Mouse (Mus musculus) activated CD4-positive, CD25-positive, alpha-beta regulatory T cell, adult 4 months (primary cell): ENCODE data around the gene Phpt1. TPM values are rescaled to one million over a fixed set of nuclear protein-coding genes. Genes with fewer than 3 reads are reported as not detected.
"Not testable (repeated sequence)": the region's sequence is repeated elsewhere in the genome, so short reads cannot be mapped to it uniquely, and the experiment has no call there.

Experiments used
- ATAC-seq: one replicate; pipeline ENCODE4 v1.8.0; 2017
- polyA plus RNA-seq, 2 experiments: library from polyadenylated mRNA; unstranded; fragments of 100-300 nt; shearing (Covaris generic); gene quantifications; one replicate each; pipeline ENCODE4 v1.2.1; 2017

The Phpt1 gene
- polyA plus RNA-seq, 2 experiments from 2014 or later, result 55.3 to 61.6 TPM

DNA sequence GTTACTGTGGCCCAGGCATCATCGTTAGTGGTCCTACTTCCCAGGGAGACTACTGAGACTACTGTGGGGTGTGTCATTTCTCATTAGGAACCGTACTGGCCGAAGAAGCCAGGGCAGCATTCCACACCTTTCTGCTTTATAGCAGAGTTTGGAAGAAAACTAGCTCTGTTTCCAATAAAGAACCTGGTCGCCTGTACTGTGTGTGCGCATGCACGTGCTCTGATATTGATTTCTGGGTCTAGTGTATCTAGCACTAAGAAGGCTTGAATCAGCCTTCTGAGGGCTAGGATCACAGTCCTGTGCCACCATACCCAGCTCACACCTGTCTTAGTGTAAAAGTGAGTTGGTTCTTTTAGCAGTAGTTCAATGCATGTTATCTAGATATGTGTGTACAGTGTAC, 16.2 kb downstream of the Phpt1 start:
- no peak for ATAC-seq

DNA sequence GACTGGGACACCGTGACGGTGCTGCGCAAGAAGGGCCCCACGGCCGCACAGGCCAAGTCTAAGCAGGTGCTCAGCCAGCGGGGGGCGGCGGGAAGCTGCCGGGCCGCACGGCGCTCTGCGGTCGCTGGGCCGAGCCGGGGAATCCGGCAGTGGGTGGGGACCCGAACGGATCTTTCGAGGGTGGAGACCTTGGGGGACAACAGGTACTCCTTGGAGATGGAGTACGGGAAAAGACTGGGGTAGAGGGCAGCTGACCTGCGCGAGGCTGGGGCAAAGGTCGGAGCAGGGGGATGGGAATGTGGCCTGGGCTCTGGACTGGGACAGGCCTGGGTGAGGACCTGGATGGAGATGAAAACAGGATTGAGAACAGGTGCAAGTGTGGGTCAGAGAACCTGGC, 17.1 kb downstream of the Phpt1 start:
- ATAC-seq, result peak; percentile 55

DNA sequence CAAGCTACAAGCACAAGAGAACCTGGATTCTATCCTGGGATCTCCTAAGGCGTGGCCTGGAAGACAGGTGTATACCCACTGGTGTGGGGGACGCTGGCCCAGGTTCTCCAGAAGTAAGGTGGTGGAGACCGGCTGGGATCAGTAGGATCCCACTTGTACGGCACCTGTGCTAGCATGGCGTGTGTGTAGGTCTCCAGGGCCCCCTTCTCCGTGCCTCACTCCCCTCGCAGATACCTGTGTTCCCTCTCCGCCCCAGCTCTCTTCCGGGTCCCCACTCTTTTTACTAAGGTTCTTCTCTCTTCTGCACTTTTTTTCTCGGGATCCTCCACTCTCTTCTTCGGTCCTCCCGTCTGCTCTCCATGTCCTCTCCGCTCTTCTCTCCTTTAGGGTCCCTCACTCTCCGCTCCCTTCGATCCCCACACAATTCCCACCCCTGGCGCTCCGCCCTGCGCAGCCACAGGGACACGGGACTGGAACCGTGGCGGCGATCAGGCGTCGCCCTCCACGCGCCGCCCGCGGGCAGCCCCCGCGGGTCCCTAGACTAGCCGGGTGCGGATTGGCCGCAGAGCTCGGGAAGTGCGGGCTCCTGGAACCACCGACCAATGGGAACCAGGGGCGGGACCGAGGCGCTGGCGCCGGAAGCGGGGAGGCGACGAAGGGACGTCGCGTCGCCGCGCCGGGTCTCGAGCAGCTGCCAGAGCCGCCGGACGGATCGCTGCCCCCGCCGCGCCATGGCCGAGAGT, 17.6 kb downstream of the Phpt1 start, which contains the start of gene Edf1:
Gene Edf1, plus strand, starts transcription at position 627 of the 743 bp plus-strand sequence.
- ATAC-seq, result peak; percentile 95

DNA sequence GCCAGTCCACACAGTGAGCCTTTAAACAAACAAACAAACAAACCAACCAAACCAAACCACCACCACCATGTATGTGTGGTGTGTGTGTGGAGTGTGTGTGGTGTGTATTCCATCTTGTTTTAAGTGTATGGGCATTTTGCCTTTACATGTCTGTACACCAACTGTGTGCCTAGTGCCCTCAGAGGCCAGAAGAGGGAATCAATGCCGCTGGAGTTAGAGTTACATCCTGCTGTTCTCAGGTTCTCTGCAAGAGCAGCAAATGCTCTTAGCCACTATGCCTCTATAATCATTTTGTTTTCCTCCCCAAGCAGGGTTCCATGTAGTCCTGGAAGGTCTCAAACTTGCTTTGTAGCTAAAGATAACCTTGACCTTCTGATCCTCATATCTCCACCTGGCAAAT, 18.7 kb downstream of the Phpt1 start:
- ATAC-seq, result no peak

DNA sequence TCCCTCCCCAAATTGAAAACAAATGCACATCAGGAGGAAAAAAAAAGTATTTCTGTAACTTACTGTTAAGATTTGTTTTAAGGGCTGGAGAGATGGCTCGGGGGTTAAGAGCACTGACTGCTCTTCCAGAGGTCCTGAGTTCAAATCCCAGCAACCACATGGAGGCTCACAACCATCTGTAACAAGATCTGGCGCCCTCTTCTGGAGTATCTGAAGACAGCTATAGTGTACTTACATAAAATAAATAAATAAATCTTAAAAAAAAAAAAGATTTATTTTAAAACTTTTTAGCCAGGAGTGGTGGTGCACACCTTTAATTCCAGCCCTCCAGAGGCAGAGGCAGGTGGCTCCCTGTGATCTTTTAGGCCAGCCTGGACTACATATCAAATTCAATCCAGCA, 19.5 kb downstream of the Phpt1 start:
- ATAC-seq, result not testable (repeated sequence)

DNA sequence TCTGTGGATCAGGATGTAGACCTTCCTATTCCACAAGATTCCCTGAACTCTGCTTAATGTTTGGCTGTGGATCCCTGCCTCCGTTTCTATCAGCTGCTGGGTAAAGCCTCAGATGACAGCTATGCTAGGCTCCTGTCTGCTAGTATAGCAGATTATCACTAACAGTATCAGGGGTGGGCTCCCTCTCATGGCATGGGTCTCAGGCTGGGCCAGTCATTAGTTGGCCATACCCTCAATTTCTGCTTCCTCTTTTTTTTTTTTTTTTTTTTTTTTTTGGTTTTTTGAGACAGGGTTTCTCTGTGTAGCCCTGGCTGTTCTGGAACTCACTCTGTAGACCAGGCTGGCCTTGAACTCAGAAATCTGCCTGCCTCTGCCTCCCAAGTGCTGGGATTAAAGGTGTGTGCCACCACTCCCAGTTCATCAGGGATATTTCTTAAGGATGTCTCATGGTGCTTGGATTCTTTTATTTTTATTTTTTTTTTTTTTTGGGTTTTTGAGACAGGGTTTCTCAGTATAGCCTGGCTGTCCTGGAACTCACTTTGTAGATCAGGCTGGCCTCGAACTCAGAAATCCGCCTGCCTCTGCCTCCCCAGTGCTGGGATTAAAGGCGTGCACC, 21.7 kb downstream of the Phpt1 start:
- not testable (repeated sequence) for ATAC-seq

DNA sequence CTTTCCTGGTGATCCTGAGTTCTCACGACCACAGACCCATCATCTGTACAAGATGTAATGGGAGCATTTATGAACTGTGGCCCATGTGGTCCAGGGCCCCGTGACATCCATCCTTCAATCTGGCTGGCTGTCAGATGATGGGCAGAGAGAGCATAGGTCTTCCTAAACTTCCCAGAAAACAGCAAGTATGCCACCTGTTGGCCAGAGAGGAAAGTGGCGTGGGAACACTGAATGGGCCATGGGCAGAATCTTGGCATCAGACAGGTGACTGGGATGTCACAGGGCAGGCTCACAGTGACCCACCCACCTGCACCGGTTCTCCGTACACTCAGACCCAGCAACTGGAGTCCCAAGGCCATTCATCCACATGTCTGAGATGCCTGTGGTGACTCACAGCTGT, 23.8 kb downstream of the Phpt1 start:
- ATAC-seq, result no peak

DNA sequence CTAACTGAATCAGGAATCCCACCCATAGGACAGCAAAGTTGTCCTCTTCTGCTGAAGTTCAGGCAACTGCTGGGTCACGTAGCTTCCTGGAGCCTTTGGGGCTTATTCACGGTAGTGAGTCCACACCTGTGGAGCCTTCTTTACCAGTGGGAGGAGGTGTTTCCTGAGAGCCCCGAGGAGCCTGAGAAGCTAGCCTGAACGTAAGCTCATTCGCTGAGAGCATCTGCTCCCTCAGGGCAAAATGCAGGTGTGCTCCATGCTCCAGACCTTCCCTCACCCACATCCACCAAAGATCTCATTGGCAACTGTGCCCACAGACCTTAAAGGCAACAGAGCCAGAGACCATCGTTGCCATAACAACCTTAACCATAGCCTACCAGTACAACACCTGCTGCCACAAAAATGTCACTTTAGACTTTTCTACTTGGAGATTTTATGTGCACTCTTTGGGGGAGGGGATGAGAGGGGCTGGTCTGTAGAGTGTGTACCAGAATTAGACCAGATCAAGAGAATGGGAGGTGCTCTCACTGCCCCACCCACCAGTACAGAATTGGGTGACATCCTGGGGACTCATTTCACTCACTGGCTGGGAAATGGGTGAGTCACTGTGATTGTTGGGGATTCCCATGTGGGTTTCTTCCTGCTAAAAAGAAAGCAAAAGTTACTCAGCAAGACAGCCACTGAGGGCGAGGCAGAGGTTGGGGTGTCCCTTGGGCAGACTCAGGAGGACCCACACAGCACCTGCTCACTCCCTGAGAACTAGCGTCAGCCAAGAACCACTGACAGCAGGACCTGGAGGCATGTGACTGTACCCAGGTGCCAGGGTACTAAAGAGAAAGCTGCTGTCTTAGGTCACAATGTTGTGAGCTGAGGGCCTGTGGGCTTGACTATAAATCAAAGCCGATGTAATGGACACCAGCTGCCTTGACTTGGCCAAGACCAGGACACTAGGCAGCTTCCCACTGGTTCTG, 25.7 kb downstream of the Phpt1 start:
- ATAC-seq, result peak; percentile 71

DNA sequence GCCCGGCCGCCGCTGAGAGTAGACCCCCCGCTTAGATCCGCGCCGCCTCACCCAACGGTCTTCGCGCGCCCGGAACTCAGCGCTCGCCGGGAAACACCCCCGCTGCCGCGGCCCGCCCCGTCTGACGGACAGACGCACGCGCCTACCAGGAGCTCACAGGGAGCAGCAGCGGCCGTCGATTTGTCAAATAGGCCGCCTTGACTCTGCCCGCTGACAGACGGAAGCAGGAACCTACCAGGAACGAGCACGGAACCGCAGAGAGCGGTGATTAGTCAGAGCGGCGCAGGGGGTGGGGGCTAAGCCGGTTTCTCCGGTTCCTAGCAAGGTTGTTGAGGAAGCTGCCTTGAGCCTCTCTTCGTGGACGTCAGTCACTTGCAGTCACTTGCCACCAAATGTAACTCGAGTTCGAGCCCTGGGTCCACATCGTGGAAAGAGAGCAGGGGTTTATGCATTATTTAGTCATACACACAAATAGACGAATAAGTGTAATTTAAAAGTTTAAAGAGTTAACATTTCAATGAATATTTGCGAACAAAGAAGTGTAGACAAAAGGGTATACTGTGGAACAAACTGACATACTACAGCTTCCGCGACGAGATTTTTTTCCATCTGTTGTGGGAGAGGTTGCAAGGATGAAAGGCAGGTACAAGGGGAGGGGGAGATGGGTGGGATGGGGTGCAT, 28.1 kb downstream of the Phpt1 start, which contains the start of gene Traf2:
Gene Traf2, minus strand, starts transcription at position 130 of the 681 bp plus-strand sequence.
- peak; percentile 84 for ATAC-seq

DNA sequence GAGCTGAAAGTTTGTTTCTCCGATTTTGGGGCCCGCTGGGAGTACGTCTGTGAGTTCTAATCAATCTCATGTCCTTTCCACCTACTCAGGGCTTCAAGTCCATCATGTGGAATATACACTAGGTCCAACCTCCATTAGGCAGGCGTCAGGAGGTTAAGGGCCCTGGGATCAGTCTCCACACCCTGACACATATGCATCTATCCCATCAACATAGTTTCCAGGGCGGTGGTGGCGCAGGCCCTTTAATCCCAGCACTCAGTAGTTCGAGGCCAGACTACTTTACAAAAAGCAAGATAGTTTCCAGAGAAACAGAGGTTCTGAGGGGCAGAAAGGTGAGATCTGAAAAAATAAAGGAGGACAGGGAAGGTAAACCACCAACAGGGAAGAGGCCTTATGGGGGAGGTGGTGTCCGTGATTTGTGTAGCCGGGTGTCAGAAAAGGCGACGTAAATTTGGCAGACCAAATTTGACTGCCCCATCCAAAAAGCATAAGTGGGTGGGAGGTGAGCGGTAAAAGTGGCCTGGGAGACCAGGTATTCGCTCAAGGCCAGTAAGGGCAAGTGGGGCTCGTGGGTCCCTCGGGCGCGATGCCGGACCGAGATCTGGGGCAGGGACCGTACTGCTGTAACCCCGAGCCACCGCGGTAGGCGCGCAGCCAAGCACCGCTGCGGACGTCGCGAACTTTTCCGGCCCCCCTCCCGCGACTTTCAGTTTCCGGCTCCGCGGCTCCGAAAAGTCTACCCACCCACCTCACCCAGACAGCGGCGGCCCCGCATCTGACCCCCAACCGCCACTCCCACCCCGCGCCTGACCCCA, 28.8 kb downstream of the Phpt1 start:
- ATAC-seq, result peak; percentile 5

DNA sequence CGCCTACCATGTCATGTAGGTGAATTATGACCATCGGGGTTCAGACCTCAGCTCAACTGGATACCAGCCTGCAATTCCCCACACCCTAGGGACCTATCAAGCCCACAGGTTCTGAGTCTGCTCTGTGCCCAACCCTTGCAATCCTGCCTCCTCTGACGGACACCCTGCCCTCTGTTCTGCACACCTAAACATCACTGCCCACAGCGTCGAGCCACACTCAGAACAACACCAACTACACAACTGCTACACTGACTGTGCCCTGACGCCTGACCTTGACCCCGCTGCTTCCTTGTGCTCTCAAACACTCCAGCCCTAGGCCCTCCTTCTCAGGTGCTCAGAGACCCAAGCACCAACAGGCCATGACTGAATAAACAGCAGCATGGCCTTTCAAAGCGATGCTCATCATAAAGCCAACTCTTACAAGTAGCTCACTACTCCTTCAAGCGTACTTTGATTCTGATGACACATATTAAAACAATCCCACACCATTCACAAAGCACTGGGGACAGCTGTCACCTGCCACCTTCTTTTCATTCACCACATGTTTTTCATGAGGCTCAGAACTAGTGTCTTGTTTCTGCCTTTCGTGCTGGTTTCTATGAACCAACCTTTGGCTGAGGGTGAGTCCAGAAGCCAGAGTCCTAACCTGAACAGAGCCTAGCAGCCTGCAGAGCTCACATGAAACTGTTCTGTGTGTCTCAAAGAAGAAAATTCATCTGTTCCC, 33.2 kb downstream of the Phpt1 start:
- no peak for ATAC-seq

DNA sequence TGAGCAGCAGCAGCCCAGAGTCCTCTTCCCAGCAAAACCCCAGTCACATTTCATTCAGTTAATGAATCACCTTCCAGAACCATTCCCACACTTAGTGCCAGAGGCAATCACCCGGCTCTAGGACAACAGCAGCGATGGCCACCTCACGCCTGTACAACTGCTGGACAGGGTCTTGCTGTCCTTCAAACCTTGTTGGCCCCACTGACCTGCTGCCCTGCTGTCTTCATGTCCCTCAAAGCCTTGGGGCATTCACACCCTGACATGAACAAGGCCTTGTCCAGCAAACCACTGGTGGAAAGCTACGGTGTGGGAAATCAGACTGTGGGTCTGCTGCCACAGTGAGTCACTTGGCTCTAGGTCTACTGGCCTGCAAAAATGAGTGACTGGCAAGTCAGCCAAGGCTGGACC, 34.5 kb downstream of the Phpt1 start:
- no peak for ATAC-seq

DNA sequence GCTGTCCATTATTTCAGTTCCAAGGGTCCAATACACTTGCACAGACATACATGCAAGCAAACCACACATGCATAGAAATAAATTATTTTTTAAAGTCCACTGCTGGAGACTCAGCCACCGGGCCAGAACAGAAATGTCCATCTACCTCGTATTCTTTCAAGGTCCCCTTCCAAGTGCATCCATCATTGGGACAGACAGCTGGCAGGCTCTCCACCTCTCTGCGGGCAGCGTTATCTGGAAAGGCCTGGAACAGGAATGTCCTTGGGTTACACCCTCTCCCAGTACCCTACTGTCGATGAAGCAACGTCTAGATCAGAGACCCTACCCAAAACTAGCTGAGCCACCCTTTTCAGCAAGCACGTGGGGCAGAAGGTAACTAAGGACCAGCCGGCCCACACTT, 38.5 kb downstream of the Phpt1 start:
- ATAC-seq, result no peak

DNA sequence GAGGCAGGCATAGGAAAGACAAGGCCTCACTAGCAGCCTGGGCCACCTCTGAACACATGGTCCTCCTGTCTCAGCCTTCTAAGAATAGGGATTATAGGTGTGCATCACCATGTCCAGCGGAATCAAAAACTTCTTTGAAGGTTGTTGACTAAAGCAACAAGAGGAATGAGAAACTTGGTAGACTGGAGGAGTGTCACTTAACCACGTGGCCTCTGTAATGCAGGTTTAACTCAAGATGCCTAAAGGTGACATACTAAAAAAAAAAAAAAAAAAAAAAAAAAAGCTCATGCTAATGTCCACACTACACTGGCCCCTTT, 40.2 kb downstream of the Phpt1 start:
- no peak for ATAC-seq

DNA sequence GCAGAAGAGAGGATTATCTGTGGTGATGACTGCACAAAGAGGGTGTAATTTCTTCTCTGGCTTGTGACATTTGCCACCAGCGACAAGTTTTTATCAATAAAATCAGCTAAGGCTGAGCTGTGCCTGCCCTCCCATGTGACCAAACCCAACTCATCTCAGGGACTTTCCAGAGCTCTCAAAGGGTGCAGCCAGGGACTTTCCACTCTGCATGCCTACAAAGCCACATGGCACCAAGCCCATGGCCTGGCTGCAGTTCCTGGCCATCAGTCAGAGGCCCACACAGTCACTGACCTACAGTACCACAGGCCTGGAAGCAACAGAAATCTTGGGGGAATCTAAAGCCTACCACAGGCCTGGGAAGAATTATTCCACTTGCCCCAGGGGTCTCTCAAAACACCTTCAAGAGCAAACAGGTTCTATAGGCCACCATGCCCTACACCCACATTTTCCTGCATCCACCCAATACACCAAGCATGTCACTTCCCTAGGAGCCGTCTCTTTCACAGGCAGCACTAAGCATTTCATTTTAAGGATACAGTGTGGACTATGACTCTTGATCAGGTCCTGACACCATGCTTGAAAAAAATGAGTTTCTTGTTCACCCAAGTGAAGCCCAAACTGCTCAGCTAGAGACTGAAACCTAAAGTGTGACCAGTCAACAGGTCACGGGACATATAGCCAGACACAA, 40.7 kb downstream of the Phpt1 start:
- peak; percentile 90 for ATAC-seq

DNA sequence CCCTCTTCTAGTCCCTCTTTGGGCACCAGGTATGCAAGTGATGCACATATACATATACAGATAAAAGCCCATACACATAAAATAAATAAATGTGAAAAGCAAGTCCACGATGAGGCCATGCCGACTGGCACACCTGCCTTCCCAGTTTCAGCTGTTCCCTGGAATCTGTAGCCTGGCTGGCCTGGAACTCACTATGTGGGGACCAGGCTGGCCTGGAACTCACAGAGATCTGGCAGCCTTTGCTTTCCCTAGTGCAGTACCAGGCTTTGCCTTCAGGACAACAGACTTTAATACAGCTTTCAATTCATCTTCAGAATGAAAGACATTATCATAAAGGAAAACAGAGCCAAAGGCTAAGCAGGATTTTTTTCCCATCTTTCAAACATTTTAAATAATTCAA, 41.3 kb downstream of the Phpt1 start:
- ATAC-seq, result peak; percentile 25

DNA sequence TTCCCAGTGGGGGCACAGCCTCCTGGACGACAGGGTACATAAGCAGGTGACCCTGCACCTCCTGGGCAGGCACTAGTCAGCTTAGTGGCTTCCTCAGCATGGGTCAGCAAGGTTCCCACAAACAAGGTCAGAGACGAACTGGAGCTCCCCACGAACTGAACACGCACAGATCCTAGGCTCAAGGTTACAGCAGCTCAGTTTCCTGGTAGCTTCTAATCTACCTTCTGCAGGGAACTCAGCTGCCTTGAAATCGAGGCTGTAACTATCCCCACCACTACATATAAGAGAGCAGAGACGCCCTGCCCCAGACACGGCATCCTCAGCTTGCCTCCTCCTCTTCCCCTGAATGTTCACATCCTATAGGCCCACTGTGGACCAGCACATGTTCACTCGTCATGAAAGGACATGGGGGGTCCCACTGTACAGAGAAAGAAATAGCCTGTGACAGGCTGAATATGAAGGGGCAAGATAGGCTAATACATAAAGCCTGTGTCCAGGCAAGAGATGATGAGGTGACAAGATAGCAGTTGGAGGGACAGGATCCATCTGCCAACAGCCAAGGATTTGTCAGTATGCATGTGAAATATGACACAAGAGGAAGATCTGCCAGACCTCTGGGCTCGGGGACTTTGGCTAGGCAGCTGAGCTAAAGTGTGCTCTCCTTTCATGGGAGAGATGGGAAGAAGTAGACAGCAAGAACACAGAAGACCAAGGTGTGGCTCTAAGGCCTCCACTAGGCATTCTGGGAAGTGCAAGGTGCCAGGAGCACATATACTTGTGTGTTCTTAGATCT, 48.3 kb downstream of the Phpt1 start:
- ATAC-seq, result no peak
